Mouse (Mus musculus): Measurements from ENCODE around the gene Kcnmb1. TPM values are rescaled to one million over a fixed set of nuclear protein-coding genes. Genes with fewer than 3 reads are reported as not detected.

Gene Kcnmb1
- polyA plus RNA-seq, 1 experiment from 2014 or later = 1.8 TPM

GRCm38 (mm10) chr11:33929412-33929811 lies 33.4 kb upstream of the Kcnmb1 start:
- Histone ChIP-seq H3K36me3 (no peaks in the 10 kb centered on the region), H3K4me3 (replicated peaks) (no peak overlapping the region), H3K27ac (no peak overlapping the region), H3K27me3 (replicated peaks) (no peaks in the 10 kb centered on the region), H3K4me1 (replicated peaks) (peaks cover 23% of the 10 kb centered on the region), H3K9ac (no peak overlapping the region), H3K4me2 (replicated peaks) (no peak overlapping the region), H3K9me3 (no peaks in the 10 kb centered on the region)
- WGBS = 64% methylated on average over 11 of the region's 11 CpGs
- no peak for ATAC-seq

- H3K9me3 ChIP-seq = no peaks in the 10 kb centered on the region
- H3K27ac ChIP-seq = 0 out of 2 replicates have a peak overlapping the region, but pooled peaks have one; percentile 28
- peaks cover 20% of the 10 kb centered on the region for H3K4me1 ChIP-seq (replicated peaks)
- peak; percentile 55 for ATAC-seq
- no peak overlapping the region for H3K9ac ChIP-seq
- H3K27me3 ChIP-seq (replicated peaks) = no peaks in the 10 kb centered on the region
- no peaks in the 10 kb centered on the region for H3K36me3 ChIP-seq
- H3K4me3 ChIP-seq (replicated peaks) = no peak overlapping the region
- WGBS = 12% methylated on average over 10 of the region's 10 CpGs
- H3K4me2 ChIP-seq (replicated peaks) = peak overlapping the region; percentile 35
Observed at GRCm38 (mm10) chr11:33931836-33932385, 30.9 kb upstream of the Kcnmb1 start.

DNA sequence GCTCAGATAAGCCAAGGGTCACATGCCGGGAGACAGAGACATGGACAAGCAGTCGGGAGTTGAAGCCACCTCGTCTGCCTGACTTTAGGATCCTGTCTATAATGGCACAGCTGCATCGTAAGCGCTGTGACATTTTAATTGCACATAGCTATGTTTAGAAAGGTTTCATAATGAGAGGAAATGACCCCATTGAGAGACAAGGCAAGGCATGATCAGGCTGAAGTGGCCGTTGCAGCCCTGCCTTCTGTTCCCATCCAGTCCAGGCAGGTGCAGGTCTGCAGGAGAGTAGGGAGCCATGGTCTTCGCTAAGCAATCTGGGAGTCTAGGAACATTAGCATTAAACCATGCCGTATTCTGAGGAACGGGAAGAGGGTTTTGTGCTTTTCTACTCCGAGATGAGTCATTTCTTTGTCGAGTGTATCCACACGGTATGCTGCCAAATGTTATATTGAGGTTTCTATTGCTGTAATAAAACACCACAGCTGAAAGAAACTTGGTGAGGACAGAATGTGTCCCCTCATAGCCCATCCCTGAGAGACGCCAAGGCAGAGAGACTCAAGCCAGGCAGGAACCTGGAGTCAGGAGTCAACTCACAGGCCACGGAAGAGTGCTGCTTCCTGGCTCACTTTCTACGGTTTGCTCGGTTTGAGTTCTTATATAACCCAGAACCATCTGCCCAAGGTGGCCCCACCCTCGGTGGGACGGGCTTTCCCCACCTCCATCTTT lies 30.3 kb upstream of the Kcnmb1 start:
- Histone ChIP-seq H3K9me3 (no peaks in the 10 kb centered on the region), H3K4me1 (replicated peaks) (peaks cover 17% of the 10 kb centered on the region), H3K4me2 (replicated peaks) (peak overlapping the region; percentile 35), H3K36me3 (no peaks in the 10 kb centered on the region), H3K27ac (peak overlapping the region; percentile 28; the same call in 1 of the 2 replicates), H3K4me3 (replicated peaks) (no peak overlapping the region), H3K9ac (no peak overlapping the region), H3K27me3 (replicated peaks) (no peaks in the 10 kb centered on the region)
- ATAC-seq = peak; percentile 42
- 31% methylated on average over 18 of the region's 18 CpGs for WGBS

DNA sequence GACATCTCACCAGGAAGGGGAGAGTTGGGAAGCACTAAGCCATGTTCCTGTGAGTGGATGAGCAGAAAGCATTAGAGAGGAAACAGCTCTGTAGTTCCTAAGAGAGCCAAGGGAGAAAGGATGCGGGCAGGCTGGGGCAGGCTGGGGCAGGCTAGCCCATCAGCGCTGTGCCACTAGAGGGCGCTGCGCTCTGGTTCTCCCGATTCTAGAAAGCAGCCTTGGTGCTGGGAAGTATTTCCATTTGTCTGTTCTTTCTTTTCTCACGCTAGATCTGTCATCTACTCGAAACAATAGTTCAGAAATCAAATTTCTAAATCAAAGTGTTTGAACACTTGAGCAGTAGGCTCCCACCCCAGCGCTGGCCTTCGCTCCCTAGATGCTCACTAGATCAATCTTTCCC lies 28.5 kb upstream of the Kcnmb1 start:
- Histone ChIP-seq H3K27ac (no peak overlapping the region), H3K9me3 (no peaks in the 10 kb centered on the region), H3K4me1 (replicated peaks) (peaks cover 11% of the 10 kb centered on the region; the same call in 1 of the 2 replicates), H3K9ac (no peak overlapping the region), H3K36me3 (no peaks in the 10 kb centered on the region), H3K27me3 (replicated peaks) (no peaks in the 10 kb centered on the region), H3K4me2 (replicated peaks) (no peak overlapping the region), H3K4me3 (replicated peaks) (no peak overlapping the region)
- WGBS = 61% methylated on average over 9 of the region's 9 CpGs
- ATAC-seq = no peak

GRCm38 (mm10) chr11:33937641-33938040 lies 25.2 kb upstream of the Kcnmb1 start:
- no peaks in the 10 kb centered on the region for H3K9me3 ChIP-seq
- H3K27me3 ChIP-seq (replicated peaks) = no peaks in the 10 kb centered on the region
- H3K27ac ChIP-seq = no peak overlapping the region
- peaks cover 5% of the 10 kb centered on the region; the same call in 1 of the 2 replicates for H3K4me1 ChIP-seq (replicated peaks)
- H3K4me2 ChIP-seq (replicated peaks) = no peak overlapping the region
- 81% methylated on average over 8 of the region's 8 CpGs for WGBS
- H3K9ac ChIP-seq = no peak overlapping the region
- no peaks in the 10 kb centered on the region for H3K36me3 ChIP-seq
- H3K4me3 ChIP-seq (replicated peaks) = no peak overlapping the region
- ATAC-seq = no peak

- H3K9me3 ChIP-seq = no peaks in the 10 kb centered on the region
- no peaks in the 10 kb centered on the region for H3K4me1 ChIP-seq (replicated peaks)
- H3K9ac ChIP-seq = no peak overlapping the region
- no peak overlapping the region for H3K27ac ChIP-seq
- 53% methylated on average over 7 of the region's 7 CpGs for WGBS
- no peaks in the 10 kb centered on the region for H3K27me3 ChIP-seq (replicated peaks)
- no peak overlapping the region for H3K4me3 ChIP-seq (replicated peaks)
- ATAC-seq = no peak
- no peak overlapping the region for H3K4me2 ChIP-seq (replicated peaks)
- no peaks in the 10 kb centered on the region for H3K36me3 ChIP-seq
Observed at GRCm38 (mm10) chr11:33938561-33939274, 24.1 kb upstream of the Kcnmb1 start.

DNA sequence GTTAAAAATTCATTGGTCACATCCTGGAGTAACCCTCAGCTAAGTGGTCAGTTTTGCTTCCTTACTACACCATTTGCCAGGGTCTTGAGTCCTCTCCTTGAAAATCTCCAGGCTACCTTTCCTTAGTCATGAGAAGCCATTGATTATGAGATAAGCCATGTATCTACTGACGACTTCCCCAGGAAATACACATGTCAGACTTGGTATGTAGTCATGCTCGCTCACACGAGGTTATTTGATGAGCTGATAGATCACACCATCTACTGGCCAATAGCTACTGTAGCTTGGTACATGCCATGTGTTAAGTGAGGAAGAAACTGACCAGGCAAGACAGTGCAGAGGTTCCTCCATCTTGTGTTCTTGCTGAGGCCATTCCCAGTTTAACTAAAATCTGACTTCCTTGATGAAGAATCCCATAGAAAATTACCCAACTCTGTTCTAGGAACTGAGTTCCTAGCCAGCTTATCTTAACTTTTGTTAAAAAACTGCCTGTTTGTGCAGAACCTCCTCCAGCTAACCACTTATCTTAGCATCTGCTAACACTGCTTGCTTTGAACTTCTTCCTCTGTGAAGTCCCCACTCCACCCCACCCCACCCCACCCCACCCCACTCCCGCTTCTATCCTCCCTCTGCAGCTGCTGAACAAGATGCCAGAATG lies 23.2 kb upstream of the Kcnmb1 start:
- Histone ChIP-seq H3K4me3 (replicated peaks) (no peak overlapping the region), H3K27me3 (replicated peaks) (no peaks in the 10 kb centered on the region), H3K9me3 (no peaks in the 10 kb centered on the region), H3K9ac (no peak overlapping the region), H3K4me1 (replicated peaks) (no peaks in the 10 kb centered on the region), H3K27ac (no peak overlapping the region), H3K36me3 (no peaks in the 10 kb centered on the region), H3K4me2 (replicated peaks) (no peak overlapping the region)
- WGBS = 72% methylated on average over 4 of the region's 4 CpGs
- no peak for ATAC-seq

- 76% methylated on average over 1 of the region's 1 CpGs for WGBS
Observed at GRCm38 (mm10) chr11:33943565-33943964, 19.2 kb upstream of the Kcnmb1 start.

DNA sequence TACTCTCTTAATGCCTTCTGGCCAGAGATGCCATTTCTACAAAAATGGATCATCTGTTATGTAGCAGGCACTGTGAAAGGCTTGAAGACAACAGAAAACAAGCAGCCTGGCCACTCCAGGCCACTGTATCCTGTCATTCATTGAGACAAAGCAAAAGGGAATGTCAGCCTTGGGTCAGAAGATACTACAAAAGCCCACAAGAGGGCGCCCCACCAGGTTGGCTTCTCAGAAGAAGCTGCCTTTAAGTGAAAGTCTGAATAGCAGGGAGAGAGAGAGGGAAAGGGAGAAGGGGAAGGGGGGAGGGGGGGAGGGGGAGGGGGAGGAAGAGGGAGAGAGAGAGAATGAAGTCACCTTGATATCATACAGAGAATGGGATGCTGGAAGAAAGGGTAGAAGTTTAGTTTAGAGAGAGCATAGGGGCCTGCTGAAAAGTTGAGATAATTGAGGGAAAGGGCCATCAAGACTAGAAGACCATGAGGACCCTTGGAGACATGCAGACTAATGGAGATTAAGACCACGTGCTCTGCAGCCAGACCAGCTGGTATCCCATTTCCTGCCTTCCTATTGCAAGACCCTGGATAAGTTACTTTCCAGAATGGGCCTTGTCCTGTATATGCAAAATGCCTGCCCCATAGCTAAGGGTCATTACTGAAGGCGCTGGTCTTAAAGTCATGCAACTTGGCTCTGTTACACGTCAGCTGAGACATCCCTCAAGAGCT lies 18.6 kb upstream of the Kcnmb1 start:
- ATAC-seq = no peak
- Histone ChIP-seq H3K9ac (no peak overlapping the region), H3K9me3 (no peaks in the 10 kb centered on the region), H3K4me1 (replicated peaks) (no peaks in the 10 kb centered on the region), H3K27ac (no peak overlapping the region), H3K4me2 (replicated peaks) (no peak overlapping the region), H3K36me3 (no peaks in the 10 kb centered on the region), H3K4me3 (replicated peaks) (no peak overlapping the region), H3K27me3 (replicated peaks) (no peaks in the 10 kb centered on the region)
- 65% methylated on average over 4 of the region's 4 CpGs for whole genome bisulfite sequencing

More at GRCm38 (mm10) chr11:33943565-33943964, 19.2 kb upstream of the Kcnmb1 start:
- no peak overlapping the region for H3K9ac ChIP-seq
- H3K36me3 ChIP-seq = no peaks in the 10 kb centered on the region
- ATAC-seq = no peak
- H3K4me3 ChIP-seq (replicated peaks) = no peak overlapping the region
- H3K27ac ChIP-seq = no peak overlapping the region
- H3K27me3 ChIP-seq (replicated peaks) = no peaks in the 10 kb centered on the region
- no peak overlapping the region for H3K4me2 ChIP-seq (replicated peaks)
- no peaks in the 10 kb centered on the region for H3K9me3 ChIP-seq
- no peaks in the 10 kb centered on the region for H3K4me1 ChIP-seq (replicated peaks)

GRCm38 (mm10) chr11:33944786-33945328 lies 18.0 kb upstream of the Kcnmb1 start:
- H3K4me3 ChIP-seq (replicated peaks) = no peak overlapping the region
- no peaks in the 10 kb centered on the region for H3K36me3 ChIP-seq
- H3K4me2 ChIP-seq (replicated peaks) = no peak overlapping the region
- H3K27me3 ChIP-seq (replicated peaks) = no peaks in the 10 kb centered on the region
- ATAC-seq = no peak
- H3K4me1 ChIP-seq (replicated peaks) = no peaks in the 10 kb centered on the region
- WGBS = 89% methylated on average over 9 of the region's 9 CpGs
- no peaks in the 10 kb centered on the region for H3K9me3 ChIP-seq
- H3K27ac ChIP-seq = no peak overlapping the region
- no peak overlapping the region for H3K9ac ChIP-seq

- no peaks in the 10 kb centered on the region for H3K4me1 ChIP-seq (replicated peaks)
- no peak for ATAC-seq
Observed at GRCm38 (mm10) chr11:33946501-33946900, 16.3 kb upstream of the Kcnmb1 start.

More at GRCm38 (mm10) chr11:33946501-33946900, 16.3 kb upstream of the Kcnmb1 start:
- Histone ChIP-seq H3K36me3 (no peaks in the 10 kb centered on the region), H3K27me3 (replicated peaks) (no peaks in the 10 kb centered on the region), H3K27ac (no peak overlapping the region), H3K4me2 (replicated peaks) (no peak overlapping the region), H3K9me3 (no peaks in the 10 kb centered on the region), H3K4me3 (replicated peaks) (no peak overlapping the region), H3K9ac (no peak overlapping the region)
- 73% methylated on average over 4 of the region's 4 CpGs for WGBS
